Mouse (Mus musculus) gastrocnemius, postnatal 10 days (tissue): ENCODE measurements around the gene Olfr588-ps1. TPM values are rescaled to one million over a fixed set of nuclear protein-coding genes. Genes with fewer than 3 reads are reported as not detected.
"Not testable (repeated sequence)": the region's sequence is repeated elsewhere in the genome, so short reads cannot be mapped to it uniquely, and the experiment has no call there.

ENCODE experiments used
- DNase-seq: peaks from one replicate; pipeline ENCODE4 v3.0.0; 2021; ENCODE audit warnings: mixed read lengths
- long read RNA-seq, 2 experiments: library from polyadenylated mRNA; stranded (forward); transcript quantifications; one replicate each; pipeline ENCODE4 v2.0.0; 2021
- total RNA-seq, 2 experiments: library from RNA; stranded (reverse); gene quantifications; 2 replicates each; pipeline ENCODE4 v1.2.3; 2021

The Olfr588-ps1 gene
- not detected for total RNA-seq
- long read RNA-seq, experiment 1, result 0 reads
- long read RNA-seq, experiment 2, result 0 reads

DNA sequence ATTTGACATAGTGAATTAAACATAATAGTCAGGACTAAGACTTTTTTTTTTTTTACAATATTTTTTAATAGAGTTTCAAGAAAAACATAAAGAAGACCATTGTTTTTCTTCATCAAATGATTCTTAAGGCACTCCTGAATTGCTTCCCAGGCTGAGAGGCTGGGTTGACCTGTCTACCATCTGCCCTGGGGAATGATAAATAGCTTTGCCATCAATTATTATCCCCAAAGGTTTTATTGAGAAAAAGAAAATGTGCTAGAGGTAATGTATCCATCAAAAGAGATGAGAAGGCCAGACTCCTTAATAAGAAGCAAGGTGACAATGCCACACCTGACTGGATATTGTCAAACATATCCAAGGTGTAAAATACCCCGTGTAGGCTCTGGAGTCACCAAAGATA is at the start of gene Olfr588-ps1:
Olfr588-ps1 (plus strand) TSS at position 301 of the 400 bp plus-strand sequence.
- no peak for DNase-seq

DNA sequence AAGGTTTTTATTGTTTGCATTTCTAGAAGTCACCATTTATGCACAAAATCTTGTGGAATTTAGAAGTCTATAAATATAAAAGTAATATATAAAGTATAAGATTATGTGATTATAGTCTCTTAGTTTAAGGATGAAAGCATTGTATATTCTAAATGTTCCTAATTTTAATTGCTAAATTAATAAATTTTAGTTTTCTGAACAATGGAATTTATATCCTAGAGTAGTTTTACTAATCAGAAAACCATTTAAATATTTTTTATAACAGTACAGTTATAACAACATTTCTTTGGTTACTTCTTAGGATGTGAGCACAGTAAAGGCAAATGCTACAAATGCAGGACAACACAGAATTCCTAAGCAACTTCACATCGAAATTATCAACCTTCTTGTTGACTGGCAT is 43.3 kb upstream of the Olfr588-ps1 start, which contains the start of gene Olfr585:
Olfr585 (plus strand) TSS at position 301 of the 400 bp plus-strand sequence.
- no peak for DNase-seq

DNA sequence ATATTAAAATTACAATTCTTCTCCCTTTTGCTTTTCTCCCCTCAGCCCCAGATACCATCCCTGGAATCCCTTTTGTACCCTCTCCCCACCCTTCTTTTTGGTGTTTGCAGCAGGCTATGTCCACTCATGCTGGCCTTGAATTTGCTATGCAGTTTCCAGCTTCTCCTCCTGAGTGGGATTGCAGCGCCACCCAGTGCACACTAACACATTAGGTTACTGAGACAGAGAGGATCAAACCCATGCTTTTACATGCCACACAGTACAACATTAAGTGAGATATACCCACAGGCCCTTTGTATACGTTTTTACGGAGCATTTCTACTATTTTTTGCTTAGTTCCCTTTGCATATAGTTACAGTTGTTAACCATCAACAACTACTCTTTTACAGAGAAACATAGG is 21.3 kb upstream of the Olfr588-ps1 start:
- DNase-seq, result no peak

DNA sequence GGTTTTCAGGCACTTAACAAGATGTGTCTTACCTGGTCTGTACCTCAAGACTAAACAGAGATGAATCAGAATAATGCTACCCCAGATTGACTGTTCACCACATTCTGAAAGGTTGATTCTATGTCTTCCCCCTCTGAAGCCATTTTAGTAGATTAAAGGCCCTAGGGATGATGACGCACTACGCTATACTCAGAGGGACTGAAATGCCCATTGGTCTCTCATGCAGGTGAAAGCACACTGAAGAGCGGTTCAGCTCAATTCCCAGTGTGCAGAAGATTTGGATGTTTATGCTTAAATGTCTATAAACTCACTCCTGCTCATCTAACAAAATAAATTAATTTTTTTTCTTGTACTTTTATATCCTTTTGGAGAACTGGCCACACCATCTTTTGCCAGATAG is 15.1 kb upstream of the Olfr588-ps1 start, which contains the start of gene Olfr586:
Olfr586 (minus strand) TSS at position 101 of the 400 bp plus-strand sequence.
- DNase-seq, result no peak

DNA sequence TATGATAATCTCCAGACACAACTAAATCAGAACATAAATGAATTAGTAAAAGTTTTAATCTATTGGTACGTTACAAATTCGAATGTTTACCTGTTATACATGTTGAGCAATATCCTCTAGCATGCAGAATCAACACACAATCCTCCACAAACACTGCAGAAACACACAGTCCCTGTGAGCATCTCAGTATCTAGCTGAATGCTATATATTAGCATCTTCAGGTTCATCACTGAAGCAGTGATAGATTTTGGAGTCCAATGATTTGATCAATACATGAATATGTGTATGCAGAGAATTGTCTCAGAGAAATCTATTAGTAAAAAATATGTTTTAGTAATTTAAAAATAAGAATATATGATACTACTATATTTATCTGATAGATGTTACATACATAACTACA is 15.6 kb downstream of the Olfr588-ps1 start, which contains the start of gene Olfr589:
Olfr589 (minus strand) TSS at position 101 of the 400 bp plus-strand sequence.
- no peak for DNase-seq

- DNase-seq, result no peak
These were observed 29.0 kb downstream of the Olfr588-ps1 start for GRCm38 (mm10) chr7:103169697-103170096.

DNA sequence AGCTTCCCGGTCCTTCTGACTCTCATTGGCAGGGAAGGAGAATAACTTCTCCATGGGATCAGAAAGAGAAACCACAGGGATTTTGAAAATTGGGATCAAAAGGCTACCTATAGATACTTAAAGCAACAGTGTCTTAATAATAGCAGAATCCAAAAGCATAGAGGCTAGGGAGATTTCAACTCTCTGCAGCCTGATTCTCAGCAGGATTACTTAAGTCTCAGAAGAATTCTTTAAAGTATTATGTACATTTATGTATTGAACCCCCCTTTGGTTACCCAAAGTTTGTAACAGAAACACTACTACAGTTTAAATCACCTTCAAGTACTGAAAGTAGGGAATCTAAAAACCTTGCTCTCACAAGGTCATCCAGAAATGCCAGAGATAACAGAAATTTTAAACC is 37.6 kb downstream of the Olfr588-ps1 start, which contains the start of gene Olfr591:
Olfr591 (minus strand) TSS at position 101 of the 400 bp plus-strand sequence.
- no peak for DNase-seq

DNA sequence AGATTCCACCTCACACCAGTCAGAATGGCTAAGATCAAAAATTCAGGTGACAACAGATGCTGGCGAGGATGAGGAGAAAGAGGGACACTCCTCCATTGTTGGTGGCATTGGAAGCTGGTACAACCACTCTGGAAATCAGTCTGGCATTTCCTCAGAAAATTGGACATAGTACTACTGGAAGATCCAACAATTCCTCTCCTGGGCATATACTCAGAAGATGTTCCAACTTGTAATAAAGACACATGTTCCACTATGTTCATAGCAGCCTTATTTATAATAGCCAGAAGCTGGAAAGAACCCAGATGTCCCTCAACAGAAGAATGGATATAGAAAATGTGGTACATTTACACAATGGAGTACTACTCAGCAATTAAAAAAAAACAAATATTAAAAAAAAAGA is 43.8 kb downstream of the Olfr588-ps1 start, which contains the start of gene Olfr592:
Olfr592 (plus strand) TSS at position 301 of the 400 bp plus-strand sequence.
- DNase-seq, result not testable (repeated sequence)

Other genes starting within 250 kb of the Olfr588-ps1 start
- gene Olfr569, start 250.0 kb upstream of the Olfr588-ps1 start, total RNA-seq, result not detected
- gene Olfr570, start 246.3 kb upstream of the Olfr588-ps1 start, total RNA-seq, result not detected
- gene Olfr571, start 223.3 kb upstream of the Olfr588-ps1 start, total RNA-seq, result not detected
- gene Olfr572, start 216.5 kb upstream of the Olfr588-ps1 start, total RNA-seq, result not detected
- gene Olfr573-ps1, start 198.3 kb upstream of the Olfr588-ps1 start, total RNA-seq, result not detected
- not detected for gene Olfr574, start 192.4 kb upstream of the Olfr588-ps1 start, total RNA-seq
- gene Olfr575, start 182.1 kb upstream of the Olfr588-ps1 start, total RNA-seq, result not detected
- not detected for gene Olfr576, start 178.2 kb upstream of the Olfr588-ps1 start, total RNA-seq
- gene Olfr577, start 164.9 kb upstream of the Olfr588-ps1 start, total RNA-seq, result not detected
- gene Olfr578, start 151.6 kb upstream of the Olfr588-ps1 start, total RNA-seq, result not detected
- gene Olfr582, start 102.9 kb upstream of the Olfr588-ps1 start, total RNA-seq, result not detected
- gene Olfr583, start 89.6 kb upstream of the Olfr588-ps1 start, total RNA-seq, result not detected
- not detected for gene Olfr584, start 59.0 kb upstream of the Olfr588-ps1 start, total RNA-seq
- gene Olfr585, start 43.2 kb upstream of the Olfr588-ps1 start, total RNA-seq, result not detected
- not detected for gene Olfr586, start 15.2 kb upstream of the Olfr588-ps1 start, total RNA-seq
- gene Olfr589, start 15.5 kb downstream of the Olfr588-ps1 start, total RNA-seq, result not detected
- not detected for gene Olfr591, start 37.5 kb downstream of the Olfr588-ps1 start, total RNA-seq
- gene Olfr592, start 43.9 kb downstream of the Olfr588-ps1 start, total RNA-seq, result not detected
- gene Olfr593, start 71.0 kb downstream of the Olfr588-ps1 start, total RNA-seq, result not detected
- gene Olfr594, start 76.1 kb downstream of the Olfr588-ps1 start, total RNA-seq, result not detected
- not detected for gene Usp17ld, start 111.6 kb downstream of the Olfr588-ps1 start, total RNA-seq
- gene Olfr596, start 164.8 kb downstream of the Olfr588-ps1 start, total RNA-seq, result not detected
- not detected for gene Olfr597, start 175.4 kb downstream of the Olfr588-ps1 start, total RNA-seq
- not detected for gene Olfr598, start 182.7 kb downstream of the Olfr588-ps1 start, total RNA-seq
- not detected for gene Olfr599, start 195.0 kb downstream of the Olfr588-ps1 start, total RNA-seq
- not detected for gene Olfr600, start 208.8 kb downstream of the Olfr588-ps1 start, total RNA-seq
- not detected for gene Olfr601, start 221.8 kb downstream of the Olfr588-ps1 start, total RNA-seq
- not detected for gene Olfr603, start 245.3 kb downstream of the Olfr588-ps1 start, total RNA-seq